Mouse (Mus musculus) bone marrow, adult 2 months (tissue): ENCODE data around the gene Tead1.

Experiments used
- CTCF ChIP-seq: fragments of 200-500 bp; IDR thresholded peaks from 2 replicates; pipeline ENCODE4 v1.5.1; 2011; ENCODE audit warnings: low read length, control low read depth; ENCODE audit not compliant: control insufficient read depth, insufficient read depth
- POLR2A ChIP-seq: fragments of 200-500 bp; IDR thresholded peaks from 2 replicates; pipeline ENCODE4 v1.6.1; 2011; ENCODE audit warnings: low read depth, mild to moderate bottlenecking, control low read depth, low read length, borderline replicate concordance; ENCODE audit not compliant: control insufficient read depth

DNA sequence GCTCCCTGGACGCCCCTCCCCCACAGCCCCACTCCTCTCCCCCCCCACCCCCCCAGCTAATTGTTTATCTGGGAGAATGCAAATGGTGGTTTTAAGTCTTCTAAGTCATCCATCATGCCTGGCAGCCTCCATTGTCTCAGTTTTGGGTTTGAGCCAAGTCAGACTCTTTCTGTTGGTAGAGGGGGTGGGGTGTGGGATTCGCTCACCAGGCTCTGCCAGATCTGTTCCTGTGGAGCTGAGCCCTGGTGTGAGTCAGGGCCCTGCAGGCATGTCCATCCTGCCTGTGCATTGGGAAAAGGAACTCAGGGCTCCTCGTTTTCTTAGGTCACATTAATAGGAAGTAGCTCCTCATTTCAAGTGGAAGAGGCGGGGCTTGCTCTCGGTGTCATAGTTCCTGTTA, 144.5 kb downstream of the Tead1 start:
- TF ChIP-seq POLR2A (no peak), CTCF (no peak)
